Mouse (Mus musculus): Measurements from ENCODE around the gene Bloc1s1. TPM values are rescaled to one million over a fixed set of nuclear protein-coding genes. Genes with fewer than 3 reads are reported as not detected.

Bloc1s1 gene
- polyA plus RNA-seq, 1 experiment = 147 TPM

DNA sequence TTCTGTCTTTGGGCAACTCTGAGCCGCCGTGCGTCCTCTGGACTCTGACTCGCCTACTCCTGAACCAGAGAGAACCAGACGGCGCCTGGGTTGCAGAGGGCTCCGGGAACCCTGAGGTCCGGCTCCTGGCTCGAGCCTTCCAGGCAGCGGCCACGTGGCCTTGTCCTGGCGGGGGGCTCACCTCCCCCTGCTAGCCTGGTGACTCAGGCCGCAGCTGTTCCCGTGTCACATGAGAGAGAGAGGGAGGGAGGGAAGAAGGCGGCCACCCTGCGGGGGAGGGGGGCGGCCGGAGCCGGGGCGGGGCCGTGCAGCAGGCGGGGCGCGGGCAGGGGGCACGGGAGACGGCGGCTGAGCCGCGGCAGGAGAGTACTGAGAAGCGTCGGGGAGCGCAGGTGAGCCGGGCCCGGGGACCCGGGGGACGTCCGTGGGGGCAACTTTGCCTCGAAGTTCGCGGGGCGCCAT, 14.2 kb downstream of the Bloc1s1 start:
- no peaks in the 10 kb centered on the region; the same call in 1 of the 2 replicates for H3K27me3 ChIP-seq (ENCODE audit: control insufficient read depth, insufficient read depth, low read length)
- peaks cover 3% of the 10 kb centered on the region; the same call in 1 of the 2 replicates for H3K4me1 ChIP-seq (ENCODE audit: control insufficient read depth, insufficient read depth, insufficient read length, low read length)
- TF ChIP-seq CTCF (IDR thresholded peaks at IDR 0.05; ENCODE audit: extremely low read depth, insufficient read length, insufficient replicate concordance, low read depth, low read length) (no peak), POLR2A (IDR thresholded peaks at IDR 0.05; ENCODE audit: low read depth, low read length) (peak; percentile 70)
- H3K27ac ChIP-seq (ENCODE audit: insufficient read depth, low read depth, low read length) = peak overlapping the region; percentile 90
- peak overlapping the region; percentile 100 for H3K4me3 ChIP-seq (ENCODE audit: low read depth, low read length)
- peaks cover 11% of the 10 kb centered on the region for H3K36me3 ChIP-seq (ENCODE audit: control insufficient read depth, insufficient read depth, low read length)
- WGBS = 2% methylated on average over 34 of the region's 41 CpGs

DNA sequence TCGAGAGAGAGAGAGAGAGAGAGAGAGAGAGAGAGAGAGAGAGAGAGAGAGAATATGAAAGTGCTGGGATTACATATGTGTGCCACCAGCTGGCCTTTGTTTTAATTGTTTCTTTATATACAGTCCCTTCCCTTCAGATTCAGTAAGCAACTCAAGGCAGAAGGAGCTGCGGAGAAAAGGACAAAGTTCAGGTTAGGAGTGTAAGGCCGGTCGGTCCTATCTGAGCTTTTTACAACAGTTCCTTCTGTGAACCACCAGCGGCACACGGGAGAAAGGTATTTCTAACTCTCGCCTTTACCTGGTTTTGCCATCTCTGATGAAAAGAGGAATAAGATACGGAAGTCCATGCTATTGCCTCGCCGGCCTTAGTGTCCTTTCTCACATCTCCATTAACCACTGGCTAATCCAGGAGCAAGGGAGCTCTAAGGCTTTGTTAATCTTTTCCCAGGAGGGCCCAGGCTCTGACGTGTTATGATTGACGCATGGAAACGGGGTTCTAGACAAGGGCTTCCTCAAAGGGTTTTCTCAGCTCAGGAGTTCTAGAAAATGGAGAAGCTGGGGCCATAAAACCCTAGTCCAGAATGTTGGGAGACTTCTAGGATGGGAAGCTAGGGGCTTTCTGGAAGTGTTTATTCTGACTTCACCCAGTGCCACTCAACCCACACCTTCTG, 14.9 kb downstream of the Bloc1s1 start:
- Histone ChIP-seq H3K4me3 (ENCODE audit: low read depth, low read length) (peak overlapping the region; percentile 100), H3K36me3 (ENCODE audit: control insufficient read depth, insufficient read depth, low read length) (peaks cover 5% of the 10 kb centered on the region), H3K27me3 (ENCODE audit: control insufficient read depth, insufficient read depth, low read length) (no peaks in the 10 kb centered on the region; the same call in 1 of the 2 replicates), H3K4me1 (ENCODE audit: control insufficient read depth, insufficient read depth, insufficient read length, low read length) (peaks cover 7% of the 10 kb centered on the region; the same call in 1 of the 2 replicates), H3K27ac (ENCODE audit: insufficient read depth, low read depth, low read length) (peak overlapping the region; percentile 88)
- 19% methylated on average over 13 of the region's 13 CpGs for WGBS
- TF ChIP-seq CTCF (IDR thresholded peaks at IDR 0.05; ENCODE audit: extremely low read depth, insufficient read length, insufficient replicate concordance, low read depth, low read length) (no peak), POLR2A (IDR thresholded peaks at IDR 0.05; ENCODE audit: low read depth, low read length) (no peak; the same call in 1 of the 2 replicates)

- H3K4me1 ChIP-seq (ENCODE audit: control insufficient read depth, insufficient read depth, insufficient read length, low read length) = peaks cover 7% of the 10 kb centered on the region; the same call in 1 of the 2 replicates
- H3K27me3 ChIP-seq (ENCODE audit: control insufficient read depth, insufficient read depth, low read length) = no peaks in the 10 kb centered on the region; the same call in 1 of the 2 replicates
- H3K27ac ChIP-seq (ENCODE audit: insufficient read depth, low read depth, low read length) = no peak overlapping the region
- TF ChIP-seq POLR2A (IDR thresholded peaks at IDR 0.05; ENCODE audit: low read depth, low read length) = no peak
- TF ChIP-seq CTCF (IDR thresholded peaks at IDR 0.05; ENCODE audit: extremely low read depth, insufficient read length, insufficient replicate concordance, low read depth, low read length) = no peak
- H3K4me3 ChIP-seq (ENCODE audit: low read depth, low read length) = no peak overlapping the region
- WGBS = 48% methylated on average over 5 of the region's 5 CpGs
- no peaks in the 10 kb centered on the region for H3K36me3 ChIP-seq (ENCODE audit: control insufficient read depth, insufficient read depth, low read length)
These were observed 19.0 kb downstream of the Bloc1s1 start for GRCm38 (mm10) chr10:128904812-128905211.

- Histone ChIP-seq H3K27me3 (ENCODE audit: control insufficient read depth, insufficient read depth, low read length) (no peaks in the 10 kb centered on the region), H3K4me1 (ENCODE audit: control insufficient read depth, insufficient read depth, insufficient read length, low read length) (peaks cover 4% of the 10 kb centered on the region; the same call in 1 of the 2 replicates), H3K27ac (ENCODE audit: insufficient read depth, low read depth, low read length) (no peak overlapping the region), H3K4me3 (ENCODE audit: low read depth, low read length) (no peak overlapping the region), H3K36me3 (ENCODE audit: control insufficient read depth, insufficient read depth, low read length) (no peaks in the 10 kb centered on the region)
- TF ChIP-seq CTCF (IDR thresholded peaks at IDR 0.05; ENCODE audit: extremely low read depth, insufficient read length, insufficient replicate concordance, low read depth, low read length) = no peak
- no peak for TF ChIP-seq POLR2A (IDR thresholded peaks at IDR 0.05; ENCODE audit: low read depth, low read length)
- 84% methylated on average over 3 of the region's 3 CpGs for WGBS
These were observed 21.3 kb downstream of the Bloc1s1 start for GRCm38 (mm10) chr10:128902409-128902988.

DNA sequence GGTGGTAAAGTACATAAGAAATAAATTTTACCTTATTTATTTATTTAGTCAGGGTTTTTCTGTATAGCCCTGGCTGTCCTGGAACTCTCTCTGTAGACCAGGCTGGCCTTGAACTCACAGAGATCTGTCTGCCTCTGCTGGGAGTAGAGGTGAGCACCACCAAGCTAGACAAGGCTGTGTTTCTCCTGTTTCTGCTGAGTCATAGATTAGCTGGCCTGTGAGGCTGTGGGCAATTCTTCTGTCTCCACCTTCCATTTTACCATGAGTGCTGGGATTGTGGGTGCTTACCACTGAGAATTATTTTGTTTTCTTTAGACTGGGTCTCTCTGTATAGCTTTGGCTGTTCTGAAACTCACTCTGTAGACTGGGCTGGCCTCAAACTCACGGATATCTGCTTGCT, 22.4 kb downstream of the Bloc1s1 start:
- H3K4me1 ChIP-seq (ENCODE audit: control insufficient read depth, insufficient read depth, insufficient read length, low read length) = peaks cover 4% of the 10 kb centered on the region; the same call in 1 of the 2 replicates
- 0 out of 2 replicates have a peak, but pooled peaks cover 7% of the 10 kb centered on the region for H3K27me3 ChIP-seq (ENCODE audit: control insufficient read depth, insufficient read depth, low read length)
- H3K27ac ChIP-seq (ENCODE audit: insufficient read depth, low read depth, low read length) = no peak overlapping the region
- WGBS = 91% methylated on average over 1 of the region's 1 CpGs
- H3K36me3 ChIP-seq (ENCODE audit: control insufficient read depth, insufficient read depth, low read length) = no peaks in the 10 kb centered on the region
- TF ChIP-seq CTCF (IDR thresholded peaks at IDR 0.05; ENCODE audit: extremely low read depth, insufficient read length, insufficient replicate concordance, low read depth, low read length) (no peak), POLR2A (IDR thresholded peaks at IDR 0.05; ENCODE audit: low read depth, low read length) (no peak)
- no peak overlapping the region for H3K4me3 ChIP-seq (ENCODE audit: low read depth, low read length)

GRCm38 (mm10) chr10:128900698-128901097, 23.1 kb downstream of the Bloc1s1 start, which contains the start of gene Cd63:
TSS of gene Cd63 (plus strand) at chr10:128900989.
- Histone ChIP-seq H3K27me3 (ENCODE audit: control insufficient read depth, insufficient read depth, low read length) (peaks cover 7% of the 10 kb centered on the region; the same call in 1 of the 2 replicates), H3K4me3 (ENCODE audit: low read depth, low read length) (no peak within 1 kb of the TSS), H3K4me1 (ENCODE audit: control insufficient read depth, insufficient read depth, insufficient read length, low read length) (peaks cover 4% of the 10 kb centered on the region; the same call in 1 of the 2 replicates), H3K36me3 (ENCODE audit: control insufficient read depth, insufficient read depth, low read length) (no peaks in the 10 kb centered on the region), H3K27ac (ENCODE audit: insufficient read depth, low read depth, low read length) (no peak within 1 kb of the TSS)
- TF ChIP-seq CTCF (IDR thresholded peaks at IDR 0.05; ENCODE audit: extremely low read depth, insufficient read length, insufficient replicate concordance, low read depth, low read length) (no peak), POLR2A (IDR thresholded peaks at IDR 0.05; ENCODE audit: low read depth, low read length) (no peak)
- 65% methylated on average over 3 of the region's 3 CpGs for WGBS

All from small intestine, adult 2 months (tissue).